Mouse (Mus musculus): ENCODE results near the gene Shroom3.

Shroom3 gene

GRCm38 (mm10) chr5:92850925-92851324 lies 167.7 kb downstream of the Shroom3 start:
- DNase-seq (ENCODE audit: low spot score in 2 of 2) = no peak

DNA sequence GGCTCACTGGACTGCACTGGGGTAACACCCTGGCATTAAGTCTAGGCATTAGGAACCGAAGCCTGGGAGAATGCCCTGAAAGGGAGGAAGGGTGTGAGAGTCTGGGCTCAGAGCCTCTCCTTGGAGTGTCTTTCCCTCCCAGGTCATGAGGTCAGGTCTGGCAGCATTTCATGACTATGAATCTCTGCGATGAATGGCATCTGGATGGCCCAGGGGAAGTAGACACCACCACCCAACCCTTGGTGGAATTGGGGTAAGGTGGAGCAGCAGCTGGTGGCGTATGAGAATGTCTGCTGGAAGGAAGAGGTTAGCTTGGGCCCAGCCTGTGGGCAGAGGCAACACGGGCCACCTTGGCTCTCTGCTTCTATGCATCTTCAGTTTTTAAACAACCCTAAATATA lies 171.7 kb downstream of the Shroom3 start:
- DNase-seq (ENCODE audit: low spot score in 2 of 2) = no peak

DNA sequence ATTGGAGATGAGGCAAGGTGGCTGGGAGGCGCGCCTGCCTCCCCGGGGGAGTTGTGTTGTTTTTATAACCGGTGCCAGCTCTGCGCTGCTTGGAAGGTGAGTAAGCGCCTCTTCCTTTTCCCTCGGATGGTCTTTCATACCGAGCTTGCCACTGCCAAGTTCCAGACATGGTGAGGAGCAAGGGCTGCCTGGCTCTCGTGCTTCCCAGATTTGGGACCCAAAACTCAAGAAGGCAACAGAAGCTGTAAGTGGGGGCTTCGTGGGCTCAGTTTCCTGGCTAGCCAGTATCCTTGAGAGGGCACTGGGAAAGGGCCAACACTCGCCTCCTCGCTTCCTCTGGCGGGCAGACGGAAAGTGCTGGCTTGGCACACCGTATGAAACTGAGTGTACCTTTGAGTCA lies 173.1 kb downstream of the Shroom3 start:
- DNase-seq (ENCODE audit: low spot score in 2 of 2) = peak; percentile 20 to 50

DNA sequence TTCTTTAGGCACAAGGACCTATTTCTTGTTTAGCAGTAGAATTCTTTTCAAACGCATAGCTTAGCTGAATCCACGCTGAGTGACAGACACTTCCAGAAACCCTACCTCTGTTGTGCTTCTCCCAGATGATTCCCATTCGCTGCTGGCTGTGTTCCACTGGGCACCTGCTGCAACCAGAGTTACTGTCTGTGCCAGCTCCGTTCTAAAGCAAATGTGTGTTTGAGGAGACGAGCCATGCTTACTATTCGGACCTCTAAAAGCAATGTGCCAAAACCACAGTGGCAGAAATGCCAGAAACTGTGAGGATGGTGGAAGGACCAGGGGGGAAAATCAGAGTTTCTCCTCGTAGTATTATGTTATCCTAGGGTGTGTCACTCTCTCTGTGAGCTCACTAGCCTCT lies 173.9 kb downstream of the Shroom3 start:
- DNase-seq (ENCODE audit: low spot score in 2 of 2) = no peak

- no peak for DNase-seq (ENCODE audit: low spot score in 2 of 2)
Observed at GRCm38 (mm10) chr5:92858104-92858503, 174.9 kb downstream of the Shroom3 start.

GRCm38 (mm10) chr5:92858576-92858975 lies 175.3 kb downstream of the Shroom3 start:
- no peak for DNase-seq (ENCODE audit: low spot score in 2 of 2)

- DNase-seq (ENCODE audit: low spot score in 2 of 2) = no peak
Observed at GRCm38 (mm10) chr5:92861416-92862112, 178.3 kb downstream of the Shroom3 start.

- no peak for DNase-seq (ENCODE audit: low spot score in 2 of 2)
Observed at GRCm38 (mm10) chr5:92865090-92865489, 181.9 kb downstream of the Shroom3 start.

GRCm38 (mm10) chr5:92866546-92866945 lies 183.3 kb downstream of the Shroom3 start:
- DNase-seq (ENCODE audit: low spot score in 2 of 2) = no peak

DNA sequence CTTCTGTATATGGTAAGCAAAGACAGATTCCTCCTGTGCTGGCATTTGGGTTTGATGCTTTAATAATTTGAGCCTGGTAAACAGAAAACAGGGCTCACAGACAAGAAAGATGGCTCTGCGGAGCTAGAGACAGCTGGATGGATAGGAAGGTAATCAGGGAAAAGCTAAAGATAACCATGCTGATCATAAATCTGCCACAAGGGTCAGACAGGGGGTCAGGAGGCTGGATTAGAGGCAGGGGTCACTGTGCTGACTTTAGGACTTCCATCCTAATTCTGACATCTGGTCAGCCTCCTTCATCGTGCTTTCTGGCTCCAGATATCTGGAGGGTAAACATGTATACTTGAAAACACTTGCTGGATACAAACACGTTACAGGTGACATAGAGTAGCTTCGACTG lies 184.0 kb downstream of the Shroom3 start:
- no peak for DNase-seq (ENCODE audit: low spot score in 2 of 2)

GRCm38 (mm10) chr5:92868231-92868630 lies 185.0 kb downstream of the Shroom3 start:
- DNase-seq (ENCODE audit: low spot score in 2 of 2) = no peak

DNA sequence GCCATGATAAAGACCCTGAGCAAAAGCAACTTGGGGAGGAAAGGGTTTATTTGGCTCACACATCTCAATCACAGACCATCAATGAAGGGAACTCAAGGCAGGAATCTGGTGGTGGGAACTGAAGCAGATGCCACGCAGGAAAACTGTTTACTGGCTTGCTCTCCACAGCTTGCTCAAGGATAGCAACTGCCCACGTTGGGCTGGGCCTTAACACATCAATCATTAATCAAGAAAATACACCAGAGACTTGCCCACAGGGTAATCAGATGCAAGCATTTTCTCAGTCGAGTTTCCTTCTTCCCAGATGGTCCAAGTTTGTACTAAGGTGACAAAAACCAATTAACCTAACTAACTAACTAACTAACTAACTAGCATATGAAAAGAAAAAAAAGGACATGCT lies 187.8 kb downstream of the Shroom3 start:
- no peak for DNase-seq (ENCODE audit: low spot score in 2 of 2)

GRCm38 (mm10) chr5:92872182-92872581 lies 188.9 kb downstream of the Shroom3 start:
- DNase-seq (ENCODE audit: low spot score in 2 of 2) = peak in 1 of 2 experiments; percentile 21

- no peak for DNase-seq (ENCODE audit: low spot score in 2 of 2)
Observed at GRCm38 (mm10) chr5:92872991-92873390, 189.8 kb downstream of the Shroom3 start.

DNA sequence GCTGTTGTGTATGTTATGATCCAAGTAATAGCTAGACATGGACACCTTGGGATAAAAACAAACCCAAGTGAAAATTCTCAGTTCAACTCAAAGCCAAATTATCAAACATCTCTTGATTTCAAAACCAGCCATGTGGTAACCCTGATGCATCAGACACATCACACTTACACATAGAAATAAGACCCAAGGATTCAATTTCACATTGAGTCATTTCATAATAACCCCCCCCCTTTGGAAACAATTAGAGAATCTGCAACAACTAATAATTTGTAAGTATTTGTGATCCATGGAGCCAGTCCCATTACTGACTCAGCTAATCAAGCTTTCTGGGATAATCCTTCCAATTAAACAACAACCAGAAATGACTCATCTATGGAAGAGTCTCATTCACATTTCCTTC lies 190.3 kb downstream of the Shroom3 start:
- no peak for DNase-seq (ENCODE audit: low spot score in 2 of 2)

GRCm38 (mm10) chr5:92875836-92876235 lies 192.6 kb downstream of the Shroom3 start:
- no peak for DNase-seq (ENCODE audit: low spot score in 2 of 2)

DNA sequence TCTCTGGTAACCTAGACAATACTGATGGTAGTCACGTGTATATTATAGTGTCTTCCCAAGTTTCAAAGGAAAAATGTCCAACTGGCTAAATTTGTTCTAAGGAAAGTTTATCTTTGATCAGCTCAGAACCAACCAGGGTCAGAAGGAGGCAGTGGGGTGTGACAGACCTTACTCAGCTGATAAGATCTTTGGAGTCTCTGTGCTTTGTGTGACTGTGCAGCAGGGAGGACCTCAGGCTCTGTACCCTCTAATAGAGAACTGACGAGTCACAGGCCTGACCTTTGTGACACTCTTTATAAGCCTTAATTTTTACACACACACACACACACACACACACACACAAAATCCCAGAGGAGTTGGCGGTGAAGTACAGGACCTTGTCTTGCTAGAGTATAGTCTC lies 193.9 kb downstream of the Shroom3 start:
- no peak for DNase-seq (ENCODE audit: low spot score in 2 of 2)

DNA sequence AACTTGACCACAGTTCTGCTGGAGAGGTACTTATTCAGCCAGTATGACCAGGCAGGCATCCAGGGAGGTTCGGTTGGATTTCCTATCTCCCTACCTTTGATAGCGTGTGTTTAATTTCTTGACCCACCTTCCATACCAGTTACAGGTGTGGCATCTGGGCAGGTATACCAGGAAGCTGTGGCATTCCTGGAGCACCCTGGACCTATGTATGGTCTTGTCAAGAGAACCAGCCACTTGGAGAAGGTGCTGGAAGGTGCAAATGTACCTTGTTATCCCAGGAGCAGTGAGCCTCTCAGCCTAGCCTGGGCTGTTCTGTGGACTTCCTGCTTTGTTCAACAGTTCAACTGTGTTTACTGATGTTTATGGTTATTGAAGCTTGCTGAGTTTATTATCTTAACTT lies 197.2 kb downstream of the Shroom3 start:
- no peak for DNase-seq (ENCODE audit: low spot score in 2 of 2)

DNA sequence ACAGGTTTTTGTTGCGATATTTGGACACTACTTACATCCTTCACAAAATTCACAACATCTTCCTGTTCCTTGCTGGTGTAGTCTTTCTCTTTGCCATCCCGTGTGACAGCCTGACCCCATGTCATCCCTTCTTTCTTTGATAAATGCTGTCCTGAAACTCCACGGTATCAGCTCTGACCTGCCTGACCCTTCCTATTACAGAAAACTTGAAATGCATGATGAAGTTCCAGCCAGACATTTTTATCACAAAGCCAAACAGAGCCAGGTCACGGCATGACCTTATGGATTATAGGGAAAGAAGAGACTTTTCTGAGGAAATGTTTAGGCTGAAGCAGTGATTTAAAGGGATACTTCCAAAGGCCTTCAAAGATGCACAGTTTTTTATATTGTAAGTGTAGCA lies 197.7 kb downstream of the Shroom3 start:
- DNase-seq (ENCODE audit: low spot score in 2 of 2) = no peak

- DNase-seq (ENCODE audit: low spot score in 2 of 2) = peak; percentile 12 to 35
Observed at GRCm38 (mm10) chr5:92886141-92886540, 202.9 kb downstream of the Shroom3 start.

GRCm38 (mm10) chr5:92887501-92887900 lies 204.3 kb downstream of the Shroom3 start:
- DNase-seq (ENCODE audit: low spot score in 2 of 2) = no peak

GRCm38 (mm10) chr5:92888628-92889241 lies 205.5 kb downstream of the Shroom3 start:
- DNase-seq (ENCODE audit: low spot score in 2 of 2) = no peak

GRCm38 (mm10) chr5:92890902-92891301 lies 207.7 kb downstream of the Shroom3 start:
- DNase-seq (ENCODE audit: low spot score in 2 of 2) = no peak

GRCm38 (mm10) chr5:92893284-92893683 lies 210.0 kb downstream of the Shroom3 start:
- no peak for DNase-seq (ENCODE audit: low spot score in 2 of 2)
